Mouse (Mus musculus): ENCODE data around the gene Igdcc3.

The Igdcc3 gene

GRCm38 (mm10) chr9:65140936-65141305 lies at the start of gene Igdcc3:
Igdcc3 (plus strand) TSS chr9:65141189.
- DNase-seq, result no peak

- no peak for DNase-seq
Observed at GRCm38 (mm10) chr9:65094237-65094636, 46.8 kb upstream of the Igdcc3 start.

GRCm38 (mm10) chr9:65100991-65101685 lies 39.9 kb upstream of the Igdcc3 start, which contains the start of gene Igdcc4:
Igdcc4 (plus strand) TSS chr9:65101486.
- no peak for DNase-seq

DNA sequence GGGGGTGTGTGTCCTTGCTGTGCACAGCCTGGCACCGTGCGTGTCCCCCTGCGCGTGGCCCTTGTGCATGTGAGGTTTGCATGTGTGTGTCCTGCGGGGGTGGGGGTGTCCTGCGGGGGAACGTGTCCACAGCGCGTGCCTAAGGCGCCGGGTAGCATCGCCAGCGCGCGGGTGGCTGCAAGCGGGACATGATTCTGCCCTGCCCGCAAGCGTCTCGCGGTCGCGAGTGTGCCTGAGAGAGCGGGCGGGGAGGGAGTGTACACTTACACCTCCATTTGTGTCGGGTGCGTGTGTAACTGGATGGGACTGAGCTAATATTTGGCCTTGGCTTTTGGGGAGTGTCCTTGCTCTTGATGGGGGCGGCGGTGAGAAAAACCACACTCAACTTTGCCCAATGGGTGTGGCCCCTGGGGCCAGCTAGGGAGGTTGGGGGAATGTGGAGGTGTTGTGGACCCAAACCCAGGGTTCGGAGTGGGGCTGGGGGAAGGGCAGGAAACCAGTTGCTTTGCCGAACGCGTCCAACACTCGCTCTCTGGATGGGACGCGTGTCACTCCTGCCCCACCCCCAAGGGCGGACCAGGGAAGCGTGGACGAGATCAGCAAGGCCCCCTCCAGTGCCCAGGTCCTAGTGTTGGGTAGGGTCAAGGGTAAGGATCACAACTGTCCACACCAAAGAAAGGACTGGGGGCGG lies 39.2 kb upstream of the Igdcc3 start:
- DNase-seq, result no peak

- DNase-seq, result no peak
Observed at GRCm38 (mm10) chr9:65102377-65103172, 38.4 kb upstream of the Igdcc3 start.

GRCm38 (mm10) chr9:65103173-65103752 lies 37.7 kb upstream of the Igdcc3 start:
- no peak for DNase-seq

DNA sequence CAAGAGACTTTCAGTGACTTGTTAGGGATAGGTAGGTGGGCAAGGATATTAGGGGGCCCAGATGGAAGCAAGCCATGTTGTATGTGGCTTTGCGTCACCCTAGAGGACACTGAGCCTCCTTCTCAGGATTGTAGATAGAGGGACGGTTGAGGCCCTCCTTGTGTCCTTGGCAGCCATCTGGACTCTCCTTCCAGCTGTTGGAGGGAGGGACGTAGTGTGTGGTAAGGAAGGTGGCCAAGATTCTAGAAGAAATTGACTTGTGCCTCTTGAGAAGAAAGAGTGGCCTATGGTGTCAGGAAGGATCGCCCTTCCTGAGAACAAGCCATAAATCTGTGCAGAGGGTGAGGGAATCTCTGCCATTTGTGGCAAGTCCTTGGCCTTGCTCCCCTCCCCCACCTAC lies 34.2 kb upstream of the Igdcc3 start:
- no peak for DNase-seq

DNA sequence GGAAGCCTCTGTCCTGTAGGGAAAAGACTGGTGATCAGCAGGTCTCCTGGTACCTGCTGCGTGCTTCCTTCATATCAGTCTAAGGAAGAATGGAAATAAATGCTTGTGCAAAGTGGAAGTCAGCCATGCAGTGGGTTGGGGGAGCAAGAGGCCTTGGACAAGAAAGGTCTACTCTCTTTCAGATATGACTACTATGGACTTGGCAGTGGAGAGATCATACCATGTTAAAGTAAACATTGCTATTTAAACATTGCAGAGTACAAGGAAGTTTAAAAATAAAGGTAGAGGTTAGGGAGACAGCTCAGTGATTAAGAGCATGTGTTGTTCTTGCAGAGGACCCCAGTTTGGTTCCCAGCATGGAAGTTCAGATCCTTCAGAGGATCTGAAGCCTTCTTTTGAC lies 33.1 kb upstream of the Igdcc3 start:
- DNase-seq, result no peak

- DNase-seq, result no peak
Observed at GRCm38 (mm10) chr9:65109132-65110072, 31.6 kb upstream of the Igdcc3 start.

- DNase-seq, result no peak
Observed at GRCm38 (mm10) chr9:65111698-65112097, 29.3 kb upstream of the Igdcc3 start.

- no peak for DNase-seq
Observed at GRCm38 (mm10) chr9:65113694-65114093, 27.3 kb upstream of the Igdcc3 start.

DNA sequence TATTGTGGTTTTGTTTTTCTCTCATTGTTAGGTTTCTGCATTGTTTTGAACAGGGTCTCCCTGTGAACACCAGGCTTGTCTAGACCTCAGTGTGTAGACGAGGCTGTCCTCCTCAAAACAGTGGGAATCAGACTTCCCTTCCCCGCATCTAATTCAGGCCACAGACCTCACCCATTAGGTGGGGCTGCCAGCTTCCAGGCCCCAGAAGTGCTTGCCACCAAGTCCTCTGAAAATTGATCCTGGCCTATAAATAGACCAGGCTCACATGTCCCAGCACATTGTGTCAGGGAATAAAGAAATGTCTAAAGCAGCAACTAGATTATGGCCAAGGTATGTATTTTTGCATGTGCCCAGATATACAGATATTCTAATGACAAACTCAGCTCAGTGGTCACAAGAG lies 25.1 kb upstream of the Igdcc3 start:
- DNase-seq, result no peak

DNA sequence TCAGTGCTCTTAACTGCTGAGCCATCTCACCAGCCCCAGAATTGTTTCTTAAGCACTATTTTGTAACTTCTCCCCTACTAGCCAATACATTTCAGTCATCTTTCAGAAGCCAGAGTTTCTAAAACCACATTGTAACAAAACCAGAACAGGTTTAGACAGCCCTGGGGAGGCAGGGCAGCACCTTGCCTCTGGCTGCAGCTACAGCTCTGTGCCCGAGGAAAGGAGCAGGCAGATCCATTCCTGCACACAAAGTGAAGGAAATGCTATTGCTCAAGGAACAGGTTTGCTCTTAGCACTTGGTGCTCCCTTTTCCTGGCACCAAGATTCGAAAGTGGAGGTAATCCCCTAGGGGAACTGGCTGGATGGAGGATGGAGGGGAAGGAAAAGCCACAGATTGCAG lies 23.5 kb upstream of the Igdcc3 start:
- DNase-seq, result no peak

- DNase-seq, result peak; percentile 45
Observed at GRCm38 (mm10) chr9:65120935-65121334, 20.1 kb upstream of the Igdcc3 start.

DNA sequence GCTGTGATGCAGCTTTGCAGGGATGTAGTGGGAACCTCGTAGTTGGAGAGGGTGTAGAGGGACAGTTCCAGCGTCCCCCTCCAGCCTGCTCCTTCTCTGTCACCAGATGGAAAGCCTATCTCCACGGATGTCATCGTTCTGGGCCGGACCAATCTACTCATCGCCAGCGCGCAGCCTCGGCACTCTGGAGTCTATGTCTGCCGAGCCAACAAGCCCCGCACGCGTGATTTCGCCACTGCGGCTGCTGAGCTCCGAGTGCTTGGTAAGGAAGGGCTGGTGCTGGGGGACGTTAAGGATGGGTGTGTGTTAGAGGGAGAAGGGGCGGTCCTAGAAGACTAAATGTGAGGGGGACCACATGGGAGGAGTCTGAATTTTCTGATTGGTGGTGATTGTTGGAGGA lies 18.4 kb upstream of the Igdcc3 start:
- no peak for DNase-seq

DNA sequence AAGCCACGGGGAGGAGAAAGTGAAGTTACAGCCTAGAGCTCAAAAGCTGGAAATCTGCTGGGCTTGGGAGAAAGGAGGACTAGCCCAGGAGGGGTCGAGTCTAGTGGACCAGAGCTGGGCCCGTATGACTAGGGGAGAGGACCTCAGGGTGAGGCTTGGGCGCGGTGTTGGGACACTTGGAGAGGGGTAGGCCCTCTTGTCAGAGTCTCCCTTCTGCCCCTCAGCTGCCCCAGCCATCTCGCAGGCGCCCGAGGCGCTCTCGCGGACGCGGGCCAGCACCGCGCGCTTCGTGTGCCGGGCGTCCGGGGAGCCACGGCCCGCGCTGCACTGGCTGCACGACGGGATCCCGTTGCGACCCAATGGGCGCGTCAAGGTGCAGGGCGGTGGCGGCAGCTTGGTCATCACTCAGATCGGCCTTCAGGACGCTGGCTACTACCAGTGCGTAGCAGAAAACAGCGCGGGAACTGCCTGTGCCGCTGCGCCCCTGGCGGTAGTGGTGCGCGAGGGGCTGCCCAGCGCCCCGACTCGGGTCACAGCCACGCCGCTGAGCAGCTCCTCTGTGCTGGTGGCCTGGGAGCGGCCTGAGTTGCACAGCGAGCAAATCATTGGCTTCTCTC lies 17.3 kb upstream of the Igdcc3 start:
- DNase-seq, result peak; percentile 36

DNA sequence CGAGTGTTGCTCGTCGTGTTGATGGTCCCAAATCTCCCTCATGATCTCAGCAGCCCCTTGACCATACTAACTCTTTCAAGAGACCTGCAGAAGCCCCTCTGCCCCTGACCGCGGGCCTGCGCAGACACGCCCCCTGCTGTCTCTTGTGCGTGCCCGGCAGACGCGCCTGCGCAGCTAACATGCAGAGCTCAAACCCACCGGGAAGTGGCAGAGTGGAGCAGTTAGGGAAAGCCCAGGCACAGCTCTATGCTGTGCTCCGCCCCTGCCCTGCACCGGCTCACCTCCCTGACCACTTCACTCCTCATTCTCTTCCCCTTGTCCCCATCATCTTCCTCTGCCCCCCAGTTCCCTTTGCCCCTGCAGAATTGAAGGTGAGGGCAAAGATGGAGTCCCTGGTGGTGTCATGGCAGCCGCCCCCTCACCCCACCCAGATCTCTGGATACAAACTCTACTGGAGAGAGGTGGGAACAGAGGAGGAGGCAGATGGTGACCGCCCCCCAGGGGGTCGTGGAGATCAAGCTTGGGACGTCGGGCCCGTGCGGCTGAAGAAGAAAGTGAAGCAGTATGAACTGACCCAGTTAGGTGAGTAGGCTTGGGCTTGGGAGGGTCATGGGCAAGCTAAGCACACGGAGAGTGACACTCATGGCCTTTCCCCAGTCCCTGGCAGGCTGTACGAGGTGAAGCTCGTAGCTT lies 12.7 kb upstream of the Igdcc3 start:
- DNase-seq, result peak; percentile 67

GRCm38 (mm10) chr9:65131717-65132116 lies 9.3 kb upstream of the Igdcc3 start:
- DNase-seq, result no peak

GRCm38 (mm10) chr9:65133739-65134138 lies 7.2 kb upstream of the Igdcc3 start:
- peak; percentile 77 for DNase-seq

- no peak for DNase-seq
Observed at GRCm38 (mm10) chr9:65135126-65135525, 5.9 kb upstream of the Igdcc3 start.

GRCm38 (mm10) chr9:65140491-65140890 lies 498 bp upstream of the Igdcc3 start:
- DNase-seq, result no peak

All from thymus, postnatal 25 days (tissue).